Mouse (Mus musculus) gastrocnemius, adult 18-20 months (tissue): ENCODE measurements around the gene Ddx28. TPM values are rescaled to one million over a fixed set of nuclear protein-coding genes. Genes with fewer than 3 reads are reported as not detected.
"Not testable (repeated sequence)": the region's sequence is repeated elsewhere in the genome, so short reads cannot be mapped to it uniquely, and the experiment has no call there.

Experiments
- DNase-seq: peaks from one replicate; pipeline ENCODE4 v3.0.0; 2021; ENCODE audit warnings: low spot score
- total RNA-seq, 2 experiments: library from RNA; stranded (reverse); gene quantifications; 2 replicates each; pipeline ENCODE4 v1.2.3; 2021

The Ddx28 gene
- total RNA-seq, 2 experiments from 2014 or later = 10.6 to 10.9 TPM

- DNase-seq = no peak
Measured at GRCm38 (mm10) chr8:106017130-106017529, 5.4 kb upstream of the Ddx28 start.

DNA sequence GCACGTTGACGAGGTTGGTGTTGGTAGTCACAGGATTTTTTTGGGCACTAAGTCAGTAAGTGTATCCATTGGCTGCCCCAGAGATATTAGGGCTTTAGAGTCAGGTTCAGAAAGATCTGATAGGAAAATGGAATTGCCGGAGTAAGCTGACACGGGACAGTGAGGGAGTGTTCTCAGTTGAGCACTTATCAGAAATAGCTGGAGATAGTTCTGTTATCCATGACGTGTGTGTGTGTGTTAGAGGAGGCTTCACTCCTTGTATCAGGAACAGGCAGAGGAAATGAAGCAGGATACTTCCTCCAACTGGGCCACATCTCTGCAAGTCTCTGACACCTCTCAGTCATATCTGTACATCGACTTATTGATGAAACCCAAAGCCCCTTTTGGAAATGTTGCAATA, 4.6 kb upstream of the Ddx28 start:
- DNase-seq = no peak

DNA sequence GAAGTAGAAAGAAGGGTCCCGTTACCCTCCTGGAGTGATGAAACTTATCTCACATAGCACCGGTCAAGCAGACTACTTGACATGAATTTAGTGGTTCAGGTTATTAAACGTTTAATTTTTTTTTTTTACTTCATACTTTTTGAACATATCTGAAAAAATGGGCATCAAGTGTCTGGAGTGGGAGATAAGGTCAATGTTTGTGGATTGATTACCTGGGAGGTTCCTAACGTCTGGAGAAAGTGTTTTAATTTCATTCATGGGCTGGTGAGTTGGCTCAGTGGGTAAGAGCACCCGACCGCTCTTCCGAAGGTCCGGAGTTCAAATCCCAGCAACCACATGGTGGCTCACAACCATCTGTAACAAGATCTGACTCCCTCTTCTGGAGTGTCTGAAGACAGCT, 521 bp upstream of the Ddx28 start:
- DNase-seq = not testable (repeated sequence)

GRCm38 (mm10) chr8:106010748-106011642, 687 bp downstream of the Ddx28 start:
- peak; percentile 89 for DNase-seq

GRCm38 (mm10) chr8:106007891-106008290, 3.8 kb downstream of the Ddx28 start:
- not testable (repeated sequence) for DNase-seq

DNA sequence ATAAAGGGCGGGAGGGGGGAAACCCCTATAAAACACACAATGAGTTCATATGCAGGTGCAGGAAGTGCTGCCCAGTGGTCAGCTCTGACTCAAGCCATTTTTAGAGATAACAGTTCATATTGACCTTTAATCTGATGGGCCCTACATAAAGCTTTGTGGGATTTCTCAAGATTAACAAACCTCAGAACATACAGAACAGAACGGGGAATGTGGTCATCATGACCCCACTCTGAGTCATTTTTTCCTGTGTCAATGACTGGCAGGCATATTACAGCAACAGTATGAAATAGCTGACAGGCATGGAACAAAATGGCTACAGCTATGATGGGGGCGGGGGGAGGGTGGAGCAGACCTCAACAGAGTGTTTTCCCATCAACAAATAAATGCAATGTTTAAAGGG, 4.5 kb downstream of the Ddx28 start:
- DNase-seq = no peak

DNA sequence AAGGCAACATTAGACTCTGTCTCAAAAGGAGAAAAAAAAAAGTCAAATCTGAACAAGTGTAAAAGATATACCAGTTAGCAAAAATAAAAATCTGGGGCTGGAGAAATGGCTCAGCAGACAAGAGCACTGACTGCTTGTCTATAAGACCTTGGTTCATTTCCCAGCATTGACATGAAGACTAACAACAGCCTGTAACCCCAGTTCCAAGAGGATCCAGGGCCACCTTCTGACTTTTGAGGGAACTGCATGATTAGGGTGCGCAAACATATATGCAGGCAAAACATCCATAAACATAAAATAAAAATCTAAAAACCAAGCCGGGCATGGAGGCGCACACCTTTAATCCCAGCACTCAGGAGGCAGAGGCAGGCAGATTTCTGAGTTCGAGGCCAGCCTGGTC, 5.3 kb downstream of the Ddx28 start:
- no peak for DNase-seq

- no peak for DNase-seq
Measured at GRCm38 (mm10) chr8:106005875-106006274, 5.8 kb downstream of the Ddx28 start, which contains the start of gene Dpep2nb. Gene Dpep2nb, minus strand, starts transcription at chr8:106005975.

GRCm38 (mm10) chr8:106004538-106005207, 7.0 kb downstream of the Ddx28 start:
- DNase-seq = no peak

GRCm38 (mm10) chr8:106001908-106002307, 9.8 kb downstream of the Ddx28 start:
- no peak for DNase-seq

- no peak for DNase-seq
Measured at GRCm38 (mm10) chr8:105998971-105999370, 12.7 kb downstream of the Ddx28 start.

DNA sequence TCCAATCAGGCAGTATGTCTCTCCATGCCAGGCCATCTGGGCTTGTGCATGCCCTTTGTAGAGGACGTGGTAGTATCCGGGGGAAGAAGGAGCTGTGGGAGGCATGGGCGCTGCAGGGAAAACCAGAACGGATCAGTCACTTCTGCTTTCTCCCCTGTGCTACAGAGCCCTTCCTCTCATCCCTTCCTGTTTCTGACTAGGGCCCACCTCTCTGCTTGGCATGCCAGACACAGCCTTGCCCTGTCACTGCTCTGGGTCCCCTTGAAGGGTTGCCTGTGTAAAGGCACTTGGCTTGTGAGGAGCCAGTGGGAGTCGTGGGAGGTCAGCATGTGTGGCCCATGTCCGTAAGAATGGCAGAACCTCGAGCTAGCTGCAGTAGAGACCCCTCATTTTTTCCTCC, 15.3 kb downstream of the Ddx28 start:
- peak; percentile 11 for DNase-seq

DNA sequence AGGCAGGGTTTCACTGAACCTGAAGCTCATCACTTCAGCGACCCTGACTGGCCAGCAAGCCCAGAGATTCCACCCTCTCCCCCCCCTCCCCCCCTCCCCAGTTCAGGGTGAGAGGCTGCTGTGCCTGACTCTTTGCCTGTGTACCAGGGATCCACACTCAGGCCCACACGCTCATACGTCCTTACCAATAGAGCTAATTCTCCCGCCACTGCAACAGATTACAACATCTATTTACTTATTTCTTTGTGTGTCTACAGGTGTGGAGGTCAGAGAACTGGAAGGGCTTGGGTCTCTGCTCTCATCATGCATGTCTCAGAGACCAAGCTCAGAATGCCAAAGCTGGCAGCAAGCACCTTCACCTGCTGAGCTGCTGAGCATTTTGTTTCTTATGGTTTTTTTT, 18.5 kb downstream of the Ddx28 start:
- no peak for DNase-seq

DNA sequence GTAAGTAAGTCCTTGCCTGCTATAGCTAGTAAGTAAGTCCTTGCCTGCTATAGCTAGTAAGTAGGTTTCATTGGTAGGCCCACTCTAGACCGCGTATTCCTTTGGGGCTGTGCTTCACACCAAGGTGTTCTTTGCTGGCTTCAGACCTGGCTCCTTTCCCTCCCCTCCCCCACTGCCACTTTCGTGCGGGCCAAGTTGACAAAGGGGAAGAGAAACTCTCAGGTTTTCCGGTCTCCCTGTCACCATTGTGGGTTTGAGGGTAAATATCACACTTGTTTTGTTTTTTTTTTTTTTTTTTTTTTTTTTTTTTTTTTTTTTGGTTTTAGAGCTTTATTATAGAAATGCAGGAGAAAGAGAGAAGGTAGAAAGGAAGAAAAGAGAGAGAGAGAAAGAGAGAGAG, 19.2 kb downstream of the Ddx28 start:
- no peak for DNase-seq

DNA sequence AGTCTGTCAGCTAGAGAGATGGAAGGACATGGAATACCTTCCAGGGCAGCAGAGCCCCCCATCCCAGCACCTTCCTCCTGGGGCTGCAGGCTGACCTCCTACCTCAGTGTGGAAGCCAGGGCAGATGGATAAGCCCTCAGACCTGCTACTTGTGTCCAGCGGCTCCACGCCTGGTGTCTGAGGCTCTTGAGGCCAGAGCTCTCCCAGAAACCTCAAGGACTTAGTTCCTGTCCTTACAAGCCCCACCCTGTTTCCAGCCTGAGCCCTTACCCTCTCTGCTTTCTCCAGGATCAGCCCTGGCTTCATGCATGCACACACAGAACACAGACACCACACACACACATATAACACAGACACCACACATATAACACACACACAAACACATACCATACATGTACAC, 20.1 kb downstream of the Ddx28 start:
- DNase-seq = no peak

GRCm38 (mm10) chr8:105990856-105991387, 20.8 kb downstream of the Ddx28 start, which contains the start of gene Dus2:
Gene Dus2, plus strand, starts transcription at chr8:105991337.
- peak; percentile 87 for DNase-seq

GRCm38 (mm10) chr8:105988546-105988945, 23.1 kb downstream of the Ddx28 start:
- no peak for DNase-seq

GRCm38 (mm10) chr8:105983406-105983805, 28.3 kb downstream of the Ddx28 start:
- DNase-seq = not testable (repeated sequence)

GRCm38 (mm10) chr8:105981146-105981545, 30.5 kb downstream of the Ddx28 start:
- no peak for DNase-seq

DNA sequence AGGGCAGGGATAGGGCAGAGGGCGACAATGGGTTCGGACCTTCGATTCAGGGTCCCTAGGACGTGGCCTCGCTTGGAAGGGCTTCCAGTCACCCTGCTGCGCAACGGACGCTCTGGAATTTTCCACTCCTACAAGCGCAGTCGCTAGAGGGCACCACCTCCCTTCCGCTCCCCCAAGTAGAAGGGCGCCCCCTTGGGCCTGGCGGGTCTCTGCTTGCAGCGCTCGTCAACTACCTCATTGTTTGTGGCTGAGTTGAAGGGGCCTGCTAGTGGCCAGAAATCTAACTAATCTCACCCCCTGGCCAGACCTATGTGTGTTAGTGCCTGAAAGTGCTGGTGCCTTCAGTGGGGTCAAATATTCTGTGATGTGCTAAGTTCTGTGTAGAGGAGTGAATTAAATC, 32.4 kb downstream of the Ddx28 start, which contains the start of gene Dpep3:
Dpep3 (minus strand) TSS at position 105 of the 400 bp plus-strand sequence.
- DNase-seq = no peak

- no peak for DNase-seq
Measured at GRCm38 (mm10) chr8:105975363-105975762, 36.3 kb downstream of the Ddx28 start.

- no peak for DNase-seq
Measured at GRCm38 (mm10) chr8:105971019-105971720, 40.5 kb downstream of the Ddx28 start.
